ENCODE assay signal across 31 mouse cellular contexts in the genomic region with DNA sequence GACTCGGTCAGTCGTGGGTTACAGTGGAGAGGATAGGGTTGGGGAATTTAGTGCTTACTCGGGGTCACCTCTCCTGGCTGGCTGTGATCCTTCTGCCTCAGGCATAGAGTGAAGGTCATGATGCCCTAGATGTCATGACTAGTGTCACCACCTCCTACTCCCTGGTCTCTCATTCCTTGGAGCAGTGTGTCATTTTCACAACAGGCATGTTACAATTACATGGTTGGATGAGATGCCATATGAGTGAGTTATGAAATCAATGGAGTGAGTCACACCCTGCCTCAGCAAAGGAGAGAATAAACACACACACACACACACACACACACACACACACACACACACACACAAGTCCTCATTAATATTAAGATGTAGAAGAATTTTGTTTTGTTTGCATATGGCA. TPM values are rescaled to one million over a fixed set of nuclear protein-coding genes. Genes with fewer than 3 reads are reported as not detected.
"Had no signal": no experiment of that assay in that cellular context is flagged by ENCODE, and none has a peak within 500 bp of the region (broad histone marks: within the 10 kb centered on the region; RNA-seq: fewer than 3 reads in every experiment).

No protein-coding gene starts in this region.

- H3K36me3 ChIP-seq: heart, embryonic 13.5 days; heart, embryonic 15.5 days; hindbrain, embryonic 13.5 days; hindbrain, embryonic 15.5 days; kidney, embryonic 15.5 days; limb, embryonic 10.5 days; limb, embryonic 12.5 days; liver, embryonic 13.5 days; liver, embryonic 15.5 days had no signal

- H3K4me1 ChIP-seq: hindbrain, embryonic 13.5 days; hindbrain, embryonic 15.5 days; kidney, embryonic 15.5 days; limb, embryonic 10.5 days; limb, embryonic 12.5 days; liver, embryonic 13.5 days; liver, embryonic 15.5 days had no signal

- H3K4me3 ChIP-seq: heart, embryonic 13.5 days; heart, embryonic 15.5 days; hindbrain, embryonic 13.5 days; hindbrain, embryonic 15.5 days; kidney, embryonic 15.5 days; left cerebral cortex, adult 2 months; limb, embryonic 10.5 days; limb, embryonic 12.5 days; liver, embryonic 13.5 days; liver, embryonic 15.5 days had no signal

- DNase-seq: gastrocnemius, postnatal 25 days; heart, adult 18-20 months; heart, postnatal 14 days; heart, postnatal 36 days; kidney, adult 11 months; kidney, adult 2 months; kidney, adult 9 months; kidney, postnatal 14 days; kidney, postnatal 36 days; layer of hippocampus, adult 9-11 months; layer of hippocampus, postnatal 36 days; liver; liver, embryonic 13.5 days had no signal

- H3K27me3 ChIP-seq: heart, embryonic 15.5 days; hindbrain, embryonic 13.5 days; hindbrain, embryonic 15.5 days; kidney, embryonic 15.5 days; liver, embryonic 13.5 days; liver, embryonic 15.5 days had no signal

- H3K27ac ChIP-seq: heart, embryonic 13.5 days; heart, embryonic 15.5 days; hindbrain, embryonic 13.5 days; hindbrain, embryonic 15.5 days; hindbrain, postnatal 0 days; kidney, embryonic 15.5 days; kidney, postnatal 0 days; left cerebral cortex, adult 2 months; limb, embryonic 10.5 days; limb, embryonic 12.5 days; liver, embryonic 13.5 days; liver, embryonic 15.5 days had no signal

- H3K9me3 ChIP-seq: heart, embryonic 13.5 days; heart, embryonic 15.5 days; hindbrain, embryonic 13.5 days; hindbrain, embryonic 15.5 days; kidney, embryonic 15.5 days; limb, embryonic 10.5 days; limb, embryonic 12.5 days; liver, embryonic 13.5 days; liver, embryonic 15.5 days had no signal

RNA-seq across cellular contexts. Expression of a gene that starts 6.8 kb away (rescaled TPM):
- total RNA-seq: granulocyte monocyte progenitor cell, adult 5-6 weeks; heart, postnatal 14 days; hematopoietic stem cell, adult 5-6 weeks had no signal
- polyA plus RNA-seq: heart, embryonic 11.5 days; heart, embryonic 15.5 days; heart, postnatal 0 days; intestine, embryonic 16.5 days; kidney, postnatal 0 days; liver, embryonic 11.5 days; liver, embryonic 13.5 days; liver, embryonic 15.5 days had no signal

RNA-seq across cellular contexts. Expression of a gene that starts 9.3 kb away (rescaled TPM):
- total RNA-seq: granulocyte monocyte progenitor cell, adult 5-6 weeks; hematopoietic stem cell, adult 5-6 weeks; layer of hippocampus, postnatal 14 days had no signal
- polyA plus RNA-seq: liver, embryonic 13.5 days had no signal
